In the genomic region with DNA sequence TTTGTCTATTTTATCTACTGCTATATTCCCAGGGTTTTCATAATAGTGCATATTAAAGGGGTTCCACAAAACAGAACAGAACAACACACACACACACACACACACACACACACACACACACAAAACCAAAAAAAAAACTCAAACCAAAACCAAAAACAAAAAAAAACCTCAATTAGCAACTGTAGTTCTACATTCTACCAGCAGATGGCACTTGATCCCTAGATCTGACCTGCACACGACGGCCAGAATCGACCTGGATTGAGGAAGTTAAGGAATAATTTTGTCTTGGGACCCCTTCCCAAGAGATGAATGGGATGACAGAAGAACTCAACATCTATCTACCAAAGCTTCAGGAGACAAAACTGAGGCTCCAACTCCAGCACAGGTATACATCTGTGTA, we compare ENCODE assay signal across 11 mouse cellular contexts. TPM values are rescaled to one million over a fixed set of nuclear protein-coding genes. Genes with fewer than 3 reads are reported as not detected.
DNase-seq lines count a peak whose midpoint lies in the region; ATAC-seq and TF ChIP-seq lines count a peak whose summit lies in the region.
"Had no signal": no experiment of that assay in that cellular context is flagged by ENCODE, and none has a peak within 500 bp of the region (broad histone marks: within the 10 kb centered on the region; RNA-seq: fewer than 3 reads in every experiment).

No protein-coding gene starts in this region.

- no peak overlapping the region for H3K9ac ChIP-seq in liver, postnatal 0 days (replicated peaks)
- H3K9ac ChIP-seq in liver, embryonic 12.5 days, result no peak overlapping the region
- H3K9ac ChIP-seq in limb, embryonic 14.5 days (ENCODE audit: low read depth, low read length, severe bottlenecking), result no peak overlapping the region
- H3K9ac ChIP-seq in intestine, embryonic 15.5 days, result no peak overlapping the region
- H3K9ac ChIP-seq: embryonic facial prominence, embryonic 12.5 days had no signal

- no peak for TF ChIP-seq EP300 in liver, postnatal 0 days (IDR thresholded peaks at IDR 0.05; ENCODE audit: low read depth)

- no peak overlapping the region for H3K27ac ChIP-seq in liver, postnatal 0 days (ENCODE audit: low read depth)
- no peak overlapping the region for H3K27ac ChIP-seq in liver, embryonic 12.5 days
- no peak overlapping the region for H3K27ac ChIP-seq in limb, embryonic 14.5 days (replicated peaks; ENCODE audit: low read depth, low read length)
- no peak overlapping the region for H3K27ac ChIP-seq in intestine, embryonic 15.5 days
- H3K27ac ChIP-seq: embryonic facial prominence, embryonic 12.5 days had no signal

- no peaks in the 10 kb centered on the region for H3K9me3 ChIP-seq in liver, postnatal 0 days (ENCODE audit: low read length)
- no peaks in the 10 kb centered on the region for H3K9me3 ChIP-seq in liver, embryonic 12.5 days (replicated peaks)
- H3K9me3 ChIP-seq in limb, embryonic 14.5 days (ENCODE audit: control insufficient read depth, low read length), result no peaks in the 10 kb centered on the region
- H3K9me3 ChIP-seq in intestine, embryonic 15.5 days, result no peaks in the 10 kb centered on the region
- H3K9me3 ChIP-seq: embryonic facial prominence, embryonic 12.5 days had no signal

- H3K27me3 ChIP-seq in liver, postnatal 0 days (ENCODE audit: insufficient read depth, low read length), result peaks cover 50% of the 10 kb centered on the region
- peaks cover 73% of the 10 kb centered on the region for H3K27me3 ChIP-seq in liver, embryonic 12.5 days (replicated peaks)
- peaks cover 46% of the 10 kb centered on the region for H3K27me3 ChIP-seq in limb, embryonic 14.5 days (ENCODE audit: control insufficient read depth, insufficient read depth, low read length)
- peaks cover 46% of the 10 kb centered on the region for H3K27me3 ChIP-seq in intestine, embryonic 15.5 days (replicated peaks)
- H3K27me3 ChIP-seq: Patski had no signal

- no peak for ATAC-seq in liver, postnatal 0 days
- no peak for ATAC-seq in liver, embryonic 12.5 days
- ATAC-seq in limb, embryonic 14.5 days (ENCODE audit: low FRiP score, low read depth), result no peak
- no peak for ATAC-seq in intestine, embryonic 15.5 days
- ATAC-seq: Patski had no signal

- peak; percentile 86 for TF ChIP-seq CTCF in liver, postnatal 0 days (IDR thresholded peaks at IDR 0.05; ENCODE audit: low read depth)

- H3K4me2 ChIP-seq in liver, postnatal 0 days (ENCODE audit: low read depth, low read length), result no peak overlapping the region
- H3K4me2 ChIP-seq in liver, embryonic 12.5 days, result no peak overlapping the region
- no peak overlapping the region for H3K4me2 ChIP-seq in limb, embryonic 14.5 days (replicated peaks; ENCODE audit: low read depth, low read length, severe bottlenecking)
- H3K4me2 ChIP-seq in intestine, embryonic 15.5 days (replicated peaks), result no peak overlapping the region
- H3K4me2 ChIP-seq: embryonic facial prominence, embryonic 12.5 days had no signal

- peak; percentile 55 to 68 for DNase-seq in cerebellum, postnatal 14 days
- no peak for DNase-seq in cerebellum, adult 9-11 months
- no peak for DNase-seq in liver, postnatal 0 days
- DNase-seq in R1 (ENCODE audit: low read depth, low spot score), result peak; percentile 57
- peak; percentile 80 for DNase-seq in limb, embryonic 14.5 days (ENCODE audit: low spot score)
- DNase-seq in thymus, postnatal 14 days, result no peak
- DNase-seq: right cerebral cortex, postnatal 14 days had no signal

- H3K4me3 ChIP-seq in liver, postnatal 0 days (ENCODE audit: low read depth, low read length), result no peak overlapping the region
- H3K4me3 ChIP-seq in liver, embryonic 12.5 days, result no peak overlapping the region
- H3K4me3 ChIP-seq in limb, embryonic 14.5 days (replicated peaks; ENCODE audit: low read length), result no peak overlapping the region
- no peak overlapping the region for H3K4me3 ChIP-seq in intestine, embryonic 15.5 days (replicated peaks)
- H3K4me3 ChIP-seq: embryonic facial prominence, embryonic 12.5 days had no signal

- TF ChIP-seq POLR2A in limb, embryonic 14.5 days (IDR thresholded peaks at IDR 0.05; ENCODE audit: borderline replicate concordance, extremely low read depth, insufficient read depth, insufficient read length), result no peak

- no peaks in the 10 kb centered on the region for H3K4me1 ChIP-seq in liver, postnatal 0 days (ENCODE audit: insufficient read depth)
- H3K4me1 ChIP-seq in liver, embryonic 12.5 days, result peaks cover 20% of the 10 kb centered on the region
- peaks cover 12% of the 10 kb centered on the region; the same call in 1 of the 2 replicates for H3K4me1 ChIP-seq in limb, embryonic 14.5 days (ENCODE audit: control insufficient read depth, insufficient read depth, low read length)
- peaks cover 20% of the 10 kb centered on the region for H3K4me1 ChIP-seq in intestine, embryonic 15.5 days (replicated peaks)

- H3K36me3 ChIP-seq in liver, postnatal 0 days (replicated peaks; ENCODE audit: insufficient read depth, low read length), result no peaks in the 10 kb centered on the region
- H3K36me3 ChIP-seq in liver, embryonic 12.5 days, result no peaks in the 10 kb centered on the region
- no peaks in the 10 kb centered on the region for H3K36me3 ChIP-seq in limb, embryonic 14.5 days (ENCODE audit: control insufficient read depth, insufficient read depth, low read length)
- H3K36me3 ChIP-seq in intestine, embryonic 15.5 days, result no peaks in the 10 kb centered on the region
- H3K36me3 ChIP-seq: embryonic facial prominence, embryonic 12.5 days had no signal

- 0% methylated on average over 3 of the region's 3 CpGs for WGBS in liver, postnatal 0 days (ENCODE audit: insufficient replicate concordance)
- WGBS in liver, embryonic 12.5 days (ENCODE audit: insufficient replicate concordance), result 0% methylated on average over 3 of the region's 3 CpGs
- 2% methylated on average over 3 of the region's 3 CpGs for WGBS in limb, embryonic 14.5 days
- WGBS in intestine, embryonic 15.5 days, result 0% methylated on average over 3 of the region's 3 CpGs

RNA-seq across cellular contexts. Expression of a gene that starts 2.9 kb away (rescaled TPM):
- 0.31 and 0.59 TPM in 2 replicates for polyA plus RNA-seq in liver, postnatal 0 days (2015; fragmentation: Nextera tagmentation; extraction: Ambion mirVana)
- 0.39 and 0.42 TPM in 2 replicates for polyA plus RNA-seq in liver, embryonic 12.5 days (2016; fragmentation: Nextera tagmentation; extraction: Ambion mirVana)
- polyA plus RNA-seq in limb, embryonic 14.5 days (2012; rRNA removed), result 12.3 and 17.1 TPM in 2 replicates
- polyA plus RNA-seq in limb, embryonic 14.5 days (2014; fragmentation: Nextera tagmentation; extraction: Ambion mirVana), result 4.4 and 5.2 TPM in 2 replicates
- 0.75 and 1.6 TPM in 2 replicates for polyA plus RNA-seq in intestine, embryonic 15.5 days (2015; fragmentation: Nextera tagmentation; extraction: Ambion mirVana)

Comparison
In these comparisons a context has a peak if more than half of its experiments do, and no peak if none do; other contexts are left out.
1. DNase-seq: peak in cerebellum, postnatal 14 days (2 of 2), R1 (single experiment) and limb, embryonic 14.5 days (single experiment); none in cerebellum, adult 9-11 months (single experiment), liver, postnatal 0 days (single experiment) and thymus, postnatal 14 days (single experiment).